Mouse (Mus musculus) midbrain, embryonic 10.5 days (tissue): ENCODE measurements around the gene Per1. TPM values are rescaled to one million over a fixed set of nuclear protein-coding genes. Genes with fewer than 3 reads are reported as not detected.

Source experiments
- DNase-seq: peaks from one replicate; pipeline ENCODE4 v3.0.0-alpha.2; 2017; ENCODE audit warnings: low spot score
- H3K27ac ChIP-seq: fragments of 300-500 bp; sonication (generic); replicated peaks from 2 replicates; pipeline ENCODE4 v1.5.1; 2016; ENCODE audit warnings: mild to moderate bottlenecking
- H3K27me3 ChIP-seq: fragments of 300-500 bp; sonication (generic); 2 replicates; pipeline ENCODE4 v1.6.1; 2016; ENCODE audit warnings: low read depth, mild to moderate bottlenecking; ENCODE audit not compliant: poor library complexity, severe bottlenecking
- H3K36me3 ChIP-seq: fragments of 300-500 bp; sonication (generic); 2 replicates; pipeline ENCODE4 v1.6.1; 2016; ENCODE audit warnings: mild to moderate bottlenecking, moderate library complexity
- H3K4me1 ChIP-seq: fragments of 300-500 bp; sonication (generic); 2 replicates; pipeline ENCODE4 v1.6.1; 2016
- H3K4me3 ChIP-seq: fragments of 300-500 bp; sonication (generic); 2 replicates; pipeline ENCODE4 v1.5.1; 2016; ENCODE audit warnings: mild to moderate bottlenecking, moderate library complexity
- H3K9me3 ChIP-seq: fragments of 300-500 bp; sonication (generic); replicated peaks from 2 replicates; pipeline ENCODE4 v1.6.1; 2016; ENCODE audit warnings: mild to moderate bottlenecking
- WGBS: fragments of 180-500 bp; shearing (Covaris S2); methylation state at CpG from one replicate; pipeline ENCODE4 v1.1.7; 2016; 5-methylcytosine and 5-hydroxymethylcytosine counted together
- polyA plus RNA-seq: library from polyadenylated mRNA; unstranded; fragments of >200 nt; fragmentation: Nextera tagmentation; extraction: Ambion mirVana; gene quantifications from 2 replicates; pipeline ENCODE4 v1.2.1, GENCODE M21; 2016

Gene Per1
- polyA plus RNA-seq, 1 experiment from 2014 or later: 7.6 TPM

DNA sequence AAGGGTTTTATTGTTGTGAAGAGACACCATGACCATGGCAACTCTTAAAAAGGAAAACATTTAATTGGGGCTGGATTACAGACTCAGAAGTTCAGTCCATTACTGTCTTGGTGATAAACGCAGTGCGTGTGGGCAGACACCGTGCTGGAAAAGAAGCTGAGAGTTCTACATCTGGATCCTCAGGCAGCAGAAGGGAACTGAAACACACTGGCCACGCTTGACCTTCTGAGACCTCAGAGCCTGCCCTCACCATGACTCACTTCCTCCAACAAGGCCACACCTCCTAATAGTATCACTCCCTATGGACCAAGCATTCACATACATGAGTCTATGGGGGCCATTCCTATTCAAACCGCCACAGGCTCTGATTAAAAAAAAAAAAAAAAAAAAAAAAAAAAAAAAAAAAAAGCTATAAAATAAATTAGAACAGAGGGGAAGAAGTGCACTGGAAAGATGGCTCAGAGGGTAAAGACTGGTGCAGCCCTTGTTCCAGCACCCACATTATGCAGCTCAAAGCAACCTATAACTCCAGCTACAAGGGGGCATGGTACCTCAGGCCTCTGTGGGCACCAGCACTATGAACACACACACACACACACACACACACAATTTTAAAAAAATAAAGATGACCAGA lies 16.1 kb upstream of the Per1 start:
- H3K4me1 ChIP-seq: peaks cover 10% of the 10 kb centered on the region
- no peak for DNase-seq
- no peaks in the 10 kb centered on the region for H3K9me3 ChIP-seq
- no peak overlapping the region for H3K4me3 ChIP-seq
- no peaks in the 10 kb centered on the region for H3K36me3 ChIP-seq
- 91% methylated on average over 5 of the region's 5 CpGs for WGBS
- H3K27me3 ChIP-seq: no peaks in the 10 kb centered on the region
- no peak overlapping the region for H3K27ac ChIP-seq

DNA sequence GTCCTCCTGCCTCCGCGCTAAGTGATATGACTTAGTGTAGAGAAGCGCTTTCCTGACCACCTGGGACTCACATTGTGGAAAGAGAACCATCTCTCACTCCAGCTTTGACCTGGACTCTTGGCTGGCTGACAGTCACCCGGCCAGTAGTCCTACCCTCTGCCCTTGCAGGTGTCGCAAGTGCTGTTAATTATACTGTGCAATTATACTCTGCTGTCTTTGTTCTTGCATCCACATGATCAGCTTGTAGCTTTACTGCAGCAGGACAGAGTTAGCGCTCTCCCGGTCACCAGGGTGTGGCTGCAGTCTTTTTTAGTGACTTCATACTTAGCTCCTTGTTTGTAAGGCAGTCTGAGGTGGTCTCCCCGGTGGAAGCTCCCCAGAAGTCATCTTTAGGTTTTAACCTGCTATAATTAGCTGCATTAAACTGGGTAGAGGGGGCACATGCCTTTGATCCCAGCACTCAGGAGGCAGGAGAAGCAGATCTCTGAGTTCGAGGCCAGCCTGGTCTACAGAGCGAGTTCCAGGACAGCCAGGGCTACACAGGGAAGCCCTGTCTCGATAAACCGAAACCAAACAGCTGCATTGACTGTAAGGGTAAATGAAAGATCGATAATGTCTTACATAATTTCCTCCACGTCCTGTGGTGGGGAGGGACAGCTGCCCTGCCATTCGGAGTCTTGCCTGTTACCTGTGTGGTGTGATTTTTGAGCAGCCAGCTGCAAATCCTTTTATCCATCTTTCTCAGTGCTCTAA lies 14.7 kb upstream of the Per1 start:
- H3K27me3 ChIP-seq: no peaks in the 10 kb centered on the region
- H3K4me1 ChIP-seq: no peaks in the 10 kb centered on the region
- H3K36me3 ChIP-seq: no peaks in the 10 kb centered on the region
- WGBS: 89% methylated on average over 15 of the region's 15 CpGs
- H3K4me3 ChIP-seq: no peak overlapping the region
- no peaks in the 10 kb centered on the region for H3K9me3 ChIP-seq
- no peak overlapping the region for H3K27ac ChIP-seq
- DNase-seq: no peak

DNA sequence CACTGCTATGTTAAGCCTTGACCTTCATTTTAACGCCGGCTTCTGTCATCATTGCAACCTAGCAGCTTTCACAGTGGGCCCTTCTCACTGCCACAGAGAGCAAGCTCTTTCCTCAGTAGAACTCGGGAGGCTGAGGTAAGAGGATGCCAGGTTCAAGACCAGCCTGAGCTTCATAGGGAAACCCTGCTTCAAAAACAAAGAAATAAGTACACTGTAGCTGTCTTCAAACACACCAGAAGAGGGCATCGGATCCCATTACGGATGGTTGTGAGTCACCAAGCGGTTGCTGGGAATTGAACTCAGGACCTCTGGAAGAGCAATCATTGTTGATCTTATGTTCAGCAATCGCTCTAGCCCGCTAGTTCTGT lies 14.2 kb upstream of the Per1 start:
- Histone ChIP-seq H3K9me3 (no peaks in the 10 kb centered on the region), H3K27ac (no peak overlapping the region), H3K36me3 (no peaks in the 10 kb centered on the region), H3K4me3 (no peak overlapping the region), H3K27me3 (no peaks in the 10 kb centered on the region), H3K4me1 (no peaks in the 10 kb centered on the region; the same call in 1 of the 2 replicates)
- DNase-seq: no peak
- WGBS: 87% methylated on average over 8 of the region's 8 CpGs

DNA sequence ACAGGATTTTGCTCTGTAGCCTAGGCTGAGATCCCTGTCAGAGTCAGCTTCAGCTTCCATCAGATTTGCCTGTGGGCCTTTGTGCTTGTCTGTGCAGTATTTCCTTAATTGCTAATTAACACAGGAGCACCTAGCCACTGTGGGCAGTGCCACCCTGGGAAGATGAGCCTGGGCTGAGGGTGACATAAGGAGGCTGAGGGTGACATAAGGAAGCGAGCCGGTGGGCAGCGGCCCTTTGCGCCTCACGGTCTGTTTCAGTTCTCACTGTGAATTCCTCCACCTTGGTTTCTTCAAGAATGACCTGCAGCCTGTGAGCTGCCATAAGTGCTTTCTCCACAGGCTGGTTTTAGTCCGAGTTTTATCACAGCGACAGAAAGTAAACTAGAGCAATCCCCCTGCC lies 13.4 kb upstream of the Per1 start:
- Histone ChIP-seq H3K4me3 (no peak overlapping the region), H3K4me1 (no peaks in the 10 kb centered on the region; the same call in 1 of the 2 replicates), H3K27me3 (no peaks in the 10 kb centered on the region), H3K27ac (no peak overlapping the region), H3K36me3 (no peaks in the 10 kb centered on the region), H3K9me3 (no peaks in the 10 kb centered on the region)
- DNase-seq: no peak
- WGBS: 93% methylated on average over 7 of the region's 7 CpGs

DNA sequence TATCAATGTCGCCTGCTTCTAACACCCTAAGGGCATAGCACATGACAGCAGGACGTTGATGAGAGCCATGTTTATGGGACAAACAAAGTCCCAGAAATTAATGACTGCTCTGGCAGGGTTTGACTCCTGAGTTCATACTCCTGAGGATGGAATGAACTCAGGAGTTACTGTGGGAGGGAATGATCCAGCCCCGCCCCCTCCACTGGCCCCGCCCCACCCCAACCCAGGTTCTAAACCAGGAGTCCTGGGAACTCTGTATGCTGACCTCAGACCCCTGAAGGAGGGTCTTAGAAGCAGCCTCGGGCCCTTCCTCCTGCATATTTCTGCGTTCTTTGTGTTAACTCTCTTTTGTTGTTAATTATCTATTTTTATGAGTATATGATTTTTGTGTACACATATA lies 9.4 kb upstream of the Per1 start:
- Histone ChIP-seq H3K9me3 (no peaks in the 10 kb centered on the region), H3K4me3 (no peak overlapping the region), H3K27me3 (no peaks in the 10 kb centered on the region), H3K27ac (no peak overlapping the region), H3K4me1 (peaks cover 38% of the 10 kb centered on the region), H3K36me3 (peaks cover 12% of the 10 kb centered on the region)
- DNase-seq: no peak
- 63% methylated on average over 6 of the region's 6 CpGs for WGBS

DNA sequence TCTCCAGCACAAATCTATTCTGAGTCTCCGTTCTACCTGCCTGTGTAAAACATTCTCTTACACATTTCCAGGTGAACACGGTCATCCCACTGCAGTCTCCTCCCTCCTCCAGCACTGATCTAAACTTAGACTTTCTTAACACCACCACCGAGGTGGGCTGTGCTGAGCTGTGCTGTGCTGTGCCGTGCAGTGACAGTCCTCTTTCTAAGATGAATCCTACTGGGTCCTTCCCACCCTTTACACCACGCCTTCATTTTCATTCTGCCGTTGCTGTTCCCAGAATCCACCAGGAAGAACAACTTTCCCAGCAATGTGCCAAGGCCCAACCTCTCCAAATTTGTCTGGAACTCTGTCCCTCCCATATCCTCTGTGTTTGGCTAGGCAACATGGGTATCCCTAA lies 8.6 kb upstream of the Per1 start:
- Histone ChIP-seq H3K27me3 (no peaks in the 10 kb centered on the region), H3K27ac (no peak overlapping the region), H3K4me3 (no peak overlapping the region), H3K36me3 (peaks cover 20% of the 10 kb centered on the region), H3K9me3 (no peaks in the 10 kb centered on the region), H3K4me1 (peaks cover 42% of the 10 kb centered on the region)
- DNase-seq: no peak
- 77% methylated on average over 6 of the region's 6 CpGs for WGBS

DNA sequence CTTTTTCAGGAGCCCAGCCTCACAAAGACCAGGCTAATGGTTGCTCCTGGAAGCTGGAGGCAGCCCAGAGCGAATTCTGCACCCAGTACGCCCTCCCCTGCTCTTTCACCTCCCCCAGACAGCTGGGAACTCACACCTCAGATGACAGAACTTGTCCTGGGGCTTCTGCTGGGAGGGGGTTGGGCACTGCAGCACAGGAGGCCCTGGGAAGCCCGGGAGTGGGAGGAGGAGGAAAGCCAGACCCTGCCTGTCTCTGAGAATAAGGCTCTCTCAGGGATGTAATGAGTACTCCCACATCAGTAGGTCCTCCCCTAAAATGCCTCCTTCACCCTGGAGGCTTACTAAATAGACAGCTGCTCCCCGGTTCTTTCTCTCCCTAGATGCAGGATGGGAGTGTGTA lies 7.9 kb upstream of the Per1 start:
- H3K9me3 ChIP-seq: no peaks in the 10 kb centered on the region
- no peaks in the 10 kb centered on the region for H3K27me3 ChIP-seq
- H3K27ac ChIP-seq: peak overlapping the region; percentile 57; the same call in 1 of the 2 replicates
- WGBS: 48% methylated on average over 4 of the region's 4 CpGs
- 0 out of 2 replicates have a peak overlapping the region, but pooled peaks have one; percentile 16 for H3K4me3 ChIP-seq
- H3K36me3 ChIP-seq: peaks cover 27% of the 10 kb centered on the region
- H3K4me1 ChIP-seq: peaks cover 49% of the 10 kb centered on the region
- DNase-seq: no peak

DNA sequence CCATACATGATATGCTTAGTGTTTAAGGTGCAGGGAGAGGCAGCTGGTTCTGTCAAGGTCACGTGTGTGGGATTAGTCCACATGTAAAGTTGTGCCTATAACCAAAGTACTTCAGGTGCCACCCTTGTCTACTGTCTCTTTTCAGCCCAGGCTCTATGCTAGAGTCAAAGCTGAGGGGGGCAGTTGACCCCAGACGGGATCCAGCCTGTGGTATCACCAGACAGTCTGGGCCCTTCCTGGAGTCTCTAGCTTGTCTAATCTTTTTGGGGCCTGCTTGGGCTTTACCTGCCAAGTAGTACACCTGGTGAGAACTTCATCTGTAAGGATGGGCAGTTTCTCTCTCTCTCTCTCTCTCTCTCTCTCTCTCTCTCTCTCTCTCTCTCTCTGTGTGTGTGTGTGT lies 7.4 kb upstream of the Per1 start:
- Histone ChIP-seq H3K4me1 (peaks cover 51% of the 10 kb centered on the region), H3K4me3 (peak overlapping the region; percentile 83), H3K36me3 (peaks cover 29% of the 10 kb centered on the region), H3K9me3 (no peaks in the 10 kb centered on the region), H3K27me3 (no peaks in the 10 kb centered on the region), H3K27ac (peak overlapping the region; percentile 99)
- no peak for DNase-seq
- 69% methylated on average over 2 of the region's 2 CpGs for WGBS

DNA sequence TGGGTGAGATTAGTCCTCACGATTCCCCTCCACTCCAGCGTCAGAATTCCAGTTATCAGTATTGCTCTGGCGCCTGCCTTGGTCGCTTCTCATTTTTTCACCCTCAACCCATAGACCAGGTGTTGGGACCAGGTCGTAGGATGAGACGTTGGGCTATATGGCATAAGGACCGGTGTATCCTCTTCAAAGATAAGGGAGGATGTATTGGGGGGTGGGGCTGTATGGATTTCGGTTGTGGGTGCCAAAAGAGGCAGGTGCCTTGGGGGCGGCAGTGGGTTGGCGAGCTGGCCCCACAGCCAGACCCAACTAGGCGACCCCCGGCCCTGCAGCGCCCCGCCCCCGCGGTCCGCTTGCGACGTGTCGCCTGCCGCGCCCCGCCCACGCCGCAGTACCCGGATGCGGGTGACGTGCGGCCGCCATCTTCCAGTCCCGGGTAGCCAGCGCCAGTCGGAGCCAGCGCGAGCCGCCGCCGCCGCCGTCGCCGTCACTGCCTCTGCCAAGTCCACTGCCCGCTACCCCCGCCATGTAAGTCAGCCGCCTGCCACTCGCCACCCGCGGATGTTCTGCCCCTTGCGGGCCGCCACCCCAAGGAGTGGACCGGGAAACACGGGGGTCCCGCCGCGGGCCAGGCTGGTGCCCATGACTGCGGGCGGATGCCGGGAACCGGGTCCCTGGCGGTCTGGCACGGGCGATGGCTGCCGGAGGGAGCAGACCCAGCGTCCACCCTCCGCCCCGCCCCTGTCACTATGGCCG lies 6.7 kb upstream of the Per1 start, which contains the start of gene Vamp2:
TSS of gene Vamp2 (plus strand) at position 388 of the 753 bp plus-strand sequence.
- H3K4me1 ChIP-seq: peaks cover 51% of the 10 kb centered on the region
- H3K9me3 ChIP-seq: no peaks in the 10 kb centered on the region
- DNase-seq: peak; percentile 93
- peak within 1 kb of the TSS; percentile 83 for H3K4me3 ChIP-seq
- no peaks in the 10 kb centered on the region for H3K27me3 ChIP-seq
- peak within 1 kb of the TSS; percentile 99 for H3K27ac ChIP-seq
- WGBS: 1% methylated on average over 67 of the region's 67 CpGs
- H3K36me3 ChIP-seq: peaks cover 33% of the 10 kb centered on the region

DNA sequence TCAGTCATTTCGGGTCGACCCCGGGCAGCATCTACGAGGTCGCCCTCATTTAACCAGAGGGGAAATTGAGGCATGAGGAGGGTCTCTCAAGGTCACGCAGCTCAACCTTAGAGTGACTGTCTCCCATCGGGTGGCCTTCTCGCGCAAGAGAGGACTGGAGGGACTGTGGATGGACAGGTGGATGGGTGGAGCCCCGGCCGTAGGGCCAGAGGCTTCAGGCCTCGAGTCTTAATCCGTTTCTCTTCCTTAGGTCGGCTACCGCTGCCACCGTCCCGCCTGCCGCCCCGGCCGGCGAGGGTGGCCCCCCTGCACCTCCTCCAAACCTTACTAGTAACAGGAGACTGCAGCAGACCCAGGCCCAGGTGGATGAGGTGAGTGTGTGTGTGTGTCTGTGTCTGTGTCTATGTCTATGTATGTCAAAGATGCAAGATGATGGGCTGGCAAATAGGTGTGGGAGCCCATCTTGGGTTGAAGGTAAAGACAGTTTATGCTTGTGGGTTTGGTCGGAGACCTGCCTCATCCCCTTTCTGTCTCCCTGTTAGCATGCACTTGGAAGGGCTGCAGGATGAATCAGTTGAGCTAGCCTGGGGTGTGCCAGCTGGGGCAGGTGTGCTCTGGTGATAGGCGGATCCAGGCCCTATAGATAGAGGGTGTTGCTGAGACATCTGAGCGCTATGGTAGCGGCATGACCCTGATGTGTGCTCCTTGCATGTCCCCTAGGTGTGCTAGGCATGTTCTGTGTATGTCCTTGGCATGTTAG lies 6.0 kb upstream of the Per1 start:
- no peaks in the 10 kb centered on the region for H3K9me3 ChIP-seq
- no peaks in the 10 kb centered on the region for H3K27me3 ChIP-seq
- no peak for DNase-seq
- WGBS: 12% methylated on average over 25 of the region's 25 CpGs
- peak overlapping the region; percentile 83 for H3K4me3 ChIP-seq
- H3K27ac ChIP-seq: peak overlapping the region; percentile 99
- H3K36me3 ChIP-seq: peaks cover 33% of the 10 kb centered on the region
- peaks cover 54% of the 10 kb centered on the region for H3K4me1 ChIP-seq

DNA sequence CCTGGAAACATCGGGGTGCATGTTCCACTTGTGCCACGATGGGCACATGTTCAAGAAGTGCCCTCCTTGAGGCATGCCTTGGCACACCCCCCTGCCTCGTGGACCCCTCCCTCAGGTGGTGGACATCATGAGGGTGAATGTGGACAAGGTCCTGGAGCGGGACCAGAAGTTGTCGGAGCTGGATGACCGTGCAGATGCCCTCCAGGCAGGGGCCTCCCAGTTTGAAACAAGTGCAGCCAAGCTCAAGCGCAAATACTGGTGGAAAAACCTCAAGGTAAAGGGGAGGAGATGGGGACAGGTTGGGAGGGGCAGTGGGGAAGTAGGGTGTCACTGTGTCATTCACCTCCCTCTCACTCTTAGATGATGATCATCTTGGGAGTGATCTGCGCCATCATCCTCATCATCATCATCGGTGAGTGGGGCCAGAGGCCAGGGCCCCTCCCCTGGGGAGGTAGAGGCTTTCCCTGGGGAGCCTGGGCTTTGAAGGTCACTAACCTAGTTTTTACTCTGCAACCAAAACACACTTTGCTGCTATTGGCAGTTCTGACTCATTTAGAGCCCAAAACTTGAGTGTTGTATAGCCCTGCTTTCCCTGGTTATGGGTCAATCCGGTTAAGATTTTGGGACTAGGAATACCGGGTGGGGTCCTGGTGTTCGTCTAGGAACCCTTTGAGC lies 5.3 kb upstream of the Per1 start:
- Histone ChIP-seq H3K27me3 (no peaks in the 10 kb centered on the region), H3K27ac (peak overlapping the region; percentile 99), H3K9me3 (no peaks in the 10 kb centered on the region), H3K4me3 (peak overlapping the region; percentile 83), H3K36me3 (peaks cover 33% of the 10 kb centered on the region), H3K4me1 (peaks cover 60% of the 10 kb centered on the region)
- WGBS: 91% methylated on average over 12 of the region's 12 CpGs
- DNase-seq: no peak

DNA sequence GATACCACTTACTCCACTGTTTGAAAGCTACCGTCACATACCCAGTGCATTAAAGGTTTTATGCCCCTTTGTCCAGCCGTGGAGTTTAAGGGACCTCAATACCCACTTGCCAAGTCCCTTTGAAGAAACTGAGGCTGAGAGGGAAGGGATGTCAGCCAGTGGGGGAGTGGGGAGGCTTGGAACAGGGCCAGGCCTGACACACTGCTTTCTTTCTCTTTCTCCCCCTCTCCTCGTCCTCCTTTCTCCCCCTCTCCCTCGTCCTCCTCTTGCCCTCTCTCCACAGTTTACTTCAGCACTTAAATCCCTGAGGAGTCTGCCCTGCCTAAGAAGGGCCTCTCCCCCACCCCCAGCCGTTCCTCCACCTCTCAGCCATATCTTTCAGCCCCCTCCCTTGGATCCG lies 4.7 kb upstream of the Per1 start:
- DNase-seq: no peak
- no peak overlapping the region for H3K27ac ChIP-seq
- H3K27me3 ChIP-seq: no peaks in the 10 kb centered on the region
- WGBS: 74% methylated on average over 6 of the region's 6 CpGs
- H3K9me3 ChIP-seq: no peaks in the 10 kb centered on the region
- peaks cover 33% of the 10 kb centered on the region for H3K36me3 ChIP-seq
- peaks cover 65% of the 10 kb centered on the region for H3K4me1 ChIP-seq
- H3K4me3 ChIP-seq: peak overlapping the region; percentile 83; the same call in 1 of the 2 replicates
